Comparison of ENCODE assay signal across 33 mouse cellular contexts in genomic region chr3:27081229-27082060, GRCm38 (mm10).
DNase-seq lines count a peak whose midpoint lies in the region; ATAC-seq and TF ChIP-seq lines count a peak whose summit lies in the region.
"Had no signal": no experiment of that assay in that cellular context is flagged by ENCODE, and none has a peak within 500 bp of the region (broad histone marks: within the 10 kb centered on the region; RNA-seq: fewer than 3 reads in every experiment).

No protein-coding gene starts in this region.

- H3K27ac ChIP-seq in heart, embryonic 16.5 days (ENCODE audit: low read length), result no peak overlapping the region
- no peak overlapping the region for H3K27ac ChIP-seq in heart, embryonic 11.5 days (ENCODE audit: low read depth, low read length)
- no peak overlapping the region for H3K27ac ChIP-seq in midbrain, embryonic 11.5 days (ENCODE audit: low read depth, low read length)
- H3K27ac ChIP-seq in midbrain, postnatal 0 days (ENCODE audit: low read depth, low read length), result no peak overlapping the region
- H3K27ac ChIP-seq: embryonic facial prominence, embryonic 10.5 days; embryonic facial prominence, embryonic 15.5 days; forebrain, embryonic 12.5 days; heart, embryonic 13.5 days; hindbrain, embryonic 10.5 days; hindbrain, postnatal 0 days; liver, embryonic 15.5 days; lung, embryonic 15.5 days; midbrain, embryonic 15.5 days; neural tube, embryonic 12.5 days; stomach, embryonic 15.5 days had no signal

- no peak for TF ChIP-seq CTCF in midbrain, postnatal 0 days (IDR thresholded peaks at IDR 0.05)

- DNase-seq in midbrain, embryonic 11.5 days (ENCODE audit: low spot score, missing footprints), result peak; percentile 79
- DNase-seq in midbrain, postnatal 0 days (ENCODE audit: low spot score), result no peak
- no peak for DNase-seq in layer of hippocampus, postnatal 25 days (ENCODE audit: extremely low spot score in 1 of 2, low spot score in 1 of 2)
- DNase-seq: adrenal gland, adult 2 months; adrenal gland, postnatal 36 days; cerebellum, adult 2 months; cerebellum, postnatal 14 days; forebrain, postnatal 0 days; gastrocnemius, postnatal 10 days; kidney, adult 9 months; kidney, postnatal 10 days; liver; lung, postnatal 4 days; right cerebral cortex, postnatal 14 days; thymus, postnatal 14 days had no signal

- H3K4me3 ChIP-seq in heart, embryonic 16.5 days (ENCODE audit: low read length), result no peak overlapping the region
- no peak overlapping the region for H3K4me3 ChIP-seq in heart, embryonic 11.5 days (ENCODE audit: low read depth, low read length)
- no peak overlapping the region for H3K4me3 ChIP-seq in midbrain, embryonic 11.5 days (ENCODE audit: low read depth, low read length)
- H3K4me3 ChIP-seq in midbrain, postnatal 0 days (ENCODE audit: low read depth, low read length), result no peak overlapping the region
- H3K4me3 ChIP-seq: embryonic facial prominence, embryonic 10.5 days; embryonic facial prominence, embryonic 15.5 days; forebrain, embryonic 12.5 days; heart, embryonic 13.5 days; hindbrain, embryonic 10.5 days; liver, embryonic 15.5 days; lung, embryonic 15.5 days; midbrain, embryonic 15.5 days; myocyte; neural tube, embryonic 12.5 days; stomach, embryonic 15.5 days had no signal

- ATAC-seq in heart, embryonic 16.5 days (replicated peaks; ENCODE audit: extremely low read depth, insufficient read depth, low FRiP score), result peak; percentile 55; the same call in 1 of the 2 replicates
- ATAC-seq in heart, embryonic 11.5 days (replicated peaks; ENCODE audit: insufficient number of reproducible peaks, low FRiP score, low TSS enrichment), result no peak
- ATAC-seq in midbrain, embryonic 11.5 days (ENCODE audit: low FRiP score), result no peak
- no peak for ATAC-seq in midbrain, postnatal 0 days (ENCODE audit: low FRiP score)
- ATAC-seq in granulocyte monocyte progenitor cell, adult 5-6 weeks (replicated peaks; ENCODE audit: poor library complexity, severe bottlenecking), result peak; percentile 95
- no peak for ATAC-seq in cerebellum, adult (ENCODE audit: insufficient number of reproducible peaks, low FRiP score, low TSS enrichment)
- ATAC-seq: activated CD4-positive, CD25-positive, alpha-beta regulatory T cell, adult 4 months; forebrain, postnatal 0 days; hindbrain, postnatal 0 days; intestine, embryonic 16.5 days; midbrain, embryonic 15.5 days had no signal

- peaks cover 8% of the 10 kb centered on the region for H3K4me1 ChIP-seq in heart, embryonic 16.5 days (ENCODE audit: control insufficient read depth, insufficient read depth, low read length)
- peaks cover 5% of the 10 kb centered on the region; the same call in 1 of the 2 replicates for H3K4me1 ChIP-seq in heart, embryonic 11.5 days (ENCODE audit: control insufficient read depth, insufficient read depth, low read length)
- H3K4me1 ChIP-seq in midbrain, embryonic 11.5 days (ENCODE audit: control insufficient read depth, insufficient read depth, low read length), result no peaks in the 10 kb centered on the region
- H3K4me1 ChIP-seq in midbrain, postnatal 0 days (ENCODE audit: insufficient read depth, low read length), result no peaks in the 10 kb centered on the region
- H3K4me1 ChIP-seq: embryonic facial prominence, embryonic 10.5 days; embryonic facial prominence, embryonic 15.5 days; forebrain, embryonic 12.5 days; hindbrain, embryonic 10.5 days; liver, embryonic 15.5 days; lung, embryonic 15.5 days; midbrain, embryonic 15.5 days; neural tube, embryonic 12.5 days; stomach, embryonic 15.5 days had no signal

- H3K9me3 ChIP-seq in heart, embryonic 16.5 days (replicated peaks; ENCODE audit: control insufficient read depth, low read length), result no peaks in the 10 kb centered on the region
- H3K9me3 ChIP-seq in heart, embryonic 11.5 days (replicated peaks; ENCODE audit: control insufficient read depth, low read length), result no peaks in the 10 kb centered on the region
- H3K9me3 ChIP-seq in midbrain, embryonic 11.5 days (ENCODE audit: control insufficient read depth, low read length), result no peaks in the 10 kb centered on the region
- no peaks in the 10 kb centered on the region for H3K9me3 ChIP-seq in midbrain, postnatal 0 days (ENCODE audit: low read length)
- H3K9me3 ChIP-seq: embryonic facial prominence, embryonic 15.5 days; forebrain, embryonic 12.5 days; hindbrain, embryonic 10.5 days; liver, embryonic 15.5 days; lung, embryonic 15.5 days; midbrain, embryonic 15.5 days; neural tube, embryonic 12.5 days; stomach, embryonic 15.5 days had no signal

- H3K27me3 ChIP-seq in heart, embryonic 16.5 days (ENCODE audit: control insufficient read depth, insufficient read depth, low read length), result no peaks in the 10 kb centered on the region
- no peaks in the 10 kb centered on the region for H3K27me3 ChIP-seq in heart, embryonic 11.5 days (ENCODE audit: control insufficient read depth, insufficient read depth, low read length)
- H3K27me3 ChIP-seq in midbrain, embryonic 11.5 days (ENCODE audit: control insufficient read depth, insufficient read depth, low read length), result no peaks in the 10 kb centered on the region
- H3K27me3 ChIP-seq in midbrain, postnatal 0 days (ENCODE audit: insufficient read depth, low read length), result no peaks in the 10 kb centered on the region
- H3K27me3 ChIP-seq: embryonic facial prominence, embryonic 15.5 days; forebrain, embryonic 12.5 days; heart, embryonic 13.5 days; liver, embryonic 15.5 days; lung, embryonic 15.5 days; midbrain, embryonic 15.5 days; neural tube, embryonic 12.5 days; stomach, embryonic 15.5 days had no signal

- H3K9ac ChIP-seq in heart, embryonic 16.5 days (ENCODE audit: low read length), result no peak overlapping the region
- no peak overlapping the region for H3K9ac ChIP-seq in heart, embryonic 11.5 days (ENCODE audit: low read depth, low read length)
- H3K9ac ChIP-seq in midbrain, embryonic 11.5 days (ENCODE audit: low read length), result no peak overlapping the region
- H3K9ac ChIP-seq in midbrain, postnatal 0 days (replicated peaks; ENCODE audit: low read length, poor library complexity, severe bottlenecking), result no peak overlapping the region
- H3K9ac ChIP-seq: embryonic facial prominence, embryonic 15.5 days; forebrain, embryonic 12.5 days; forebrain, postnatal 0 days; heart, embryonic 13.5 days; liver, embryonic 15.5 days; lung, embryonic 15.5 days; midbrain, embryonic 15.5 days; neural tube, embryonic 12.5 days; stomach, embryonic 15.5 days had no signal

- no peak overlapping the region for H3K4me2 ChIP-seq in heart, embryonic 16.5 days (ENCODE audit: low read depth, low read length)
- H3K4me2 ChIP-seq in heart, embryonic 11.5 days, result no peak overlapping the region
- no peak overlapping the region for H3K4me2 ChIP-seq in midbrain, embryonic 11.5 days
- no peak overlapping the region for H3K4me2 ChIP-seq in midbrain, postnatal 0 days (ENCODE audit: low read depth, low read length, poor library complexity, severe bottlenecking)
- H3K4me2 ChIP-seq: embryonic facial prominence, embryonic 15.5 days; forebrain, embryonic 12.5 days; heart, embryonic 13.5 days; liver, embryonic 15.5 days; lung, embryonic 15.5 days; midbrain, embryonic 15.5 days; neural tube, embryonic 12.5 days; stomach, embryonic 15.5 days had no signal

- peaks cover 2% of the 10 kb centered on the region; the same call in 1 of the 2 replicates for H3K36me3 ChIP-seq in heart, embryonic 16.5 days (ENCODE audit: control insufficient read depth, insufficient read depth)
- H3K36me3 ChIP-seq in heart, embryonic 11.5 days (ENCODE audit: control insufficient read depth, insufficient read depth, low read length), result peaks cover 3% of the 10 kb centered on the region; the same call in 1 of the 2 replicates
- peaks cover 4% of the 10 kb centered on the region; the same call in 1 of the 2 replicates for H3K36me3 ChIP-seq in midbrain, embryonic 11.5 days (ENCODE audit: control insufficient read depth, insufficient read depth, low read length)
- no peaks in the 10 kb centered on the region for H3K36me3 ChIP-seq in midbrain, postnatal 0 days (ENCODE audit: insufficient read depth, low read length)
- H3K36me3 ChIP-seq: embryonic facial prominence, embryonic 15.5 days; lung, embryonic 15.5 days; midbrain, embryonic 15.5 days; neural tube, embryonic 12.5 days; stomach, embryonic 15.5 days had no signal

- 57% methylated on average over 13 of the region's 13 CpGs for WGBS in heart, embryonic 16.5 days
- WGBS in heart, embryonic 11.5 days (ENCODE audit: insufficient replicate concordance), result 67% methylated on average over 13 of the region's 13 CpGs
- 90% methylated on average over 13 of the region's 13 CpGs for WGBS in midbrain, embryonic 11.5 days
- WGBS in midbrain, postnatal 0 days, result 94% methylated on average over 13 of the region's 13 CpGs

Comparison
In these comparisons a context has a peak if more than half of its experiments do, and no peak if none do; other contexts are left out.
1. ATAC-seq: peak in heart, embryonic 16.5 days (single experiment) and granulocyte monocyte progenitor cell, adult 5-6 weeks (single experiment); none in heart, embryonic 11.5 days (single experiment), midbrain, embryonic 11.5 days (single experiment), midbrain, postnatal 0 days (single experiment) and cerebellum, adult (single experiment).